Mouse (Mus musculus): ENCODE measurements around the gene Osbpl8.
A peak's percentile ranks its signal among the peaks of the same experiment; 100 is the strongest.

The Osbpl8 gene

GRCm38 (mm10) chr10:111314636-111315395, 150.3 kb downstream of the Osbpl8 start:
- no peak for DNase-seq (ENCODE audit: low spot score)

- no peak for DNase-seq (ENCODE audit: low spot score)
These were observed 151.4 kb downstream of the Osbpl8 start for GRCm38 (mm10) chr10:111315940-111316339.

GRCm38 (mm10) chr10:111318021-111318420, 153.5 kb downstream of the Osbpl8 start:
- DNase-seq (ENCODE audit: low spot score), result no peak

GRCm38 (mm10) chr10:111318805-111319500, 154.4 kb downstream of the Osbpl8 start:
- DNase-seq (ENCODE audit: low spot score), result no peak

- DNase-seq (ENCODE audit: low spot score), result no peak
These were observed 156.0 kb downstream of the Osbpl8 start for GRCm38 (mm10) chr10:111320579-111320978.

GRCm38 (mm10) chr10:111327957-111328356, 163.4 kb downstream of the Osbpl8 start:
- DNase-seq (ENCODE audit: low spot score), result no peak

GRCm38 (mm10) chr10:111329326-111329725, 164.8 kb downstream of the Osbpl8 start:
- DNase-seq (ENCODE audit: low spot score), result no peak

GRCm38 (mm10) chr10:111334902-111335301, 170.3 kb downstream of the Osbpl8 start:
- DNase-seq (ENCODE audit: low spot score), result no peak

- DNase-seq (ENCODE audit: low spot score), result peak; percentile 60
These were observed 171.2 kb downstream of the Osbpl8 start for GRCm38 (mm10) chr10:111335517-111336352.

- DNase-seq (ENCODE audit: low spot score), result peak; percentile 26
These were observed 171.8 kb downstream of the Osbpl8 start for GRCm38 (mm10) chr10:111336353-111336713.

GRCm38 (mm10) chr10:111339296-111339695, 174.7 kb downstream of the Osbpl8 start:
- no peak for DNase-seq (ENCODE audit: low spot score)

- DNase-seq (ENCODE audit: low spot score), result no peak
These were observed 177.2 kb downstream of the Osbpl8 start for GRCm38 (mm10) chr10:111341761-111342160.

GRCm38 (mm10) chr10:111343555-111343954, 179.0 kb downstream of the Osbpl8 start:
- DNase-seq (ENCODE audit: low spot score), result no peak
